Mouse (Mus musculus) embryonic fibroblast, embryonic 13.5 days (primary cell): ENCODE data around the gene March10.

ENCODE experiments used
- CTCF ChIP-seq: IDR thresholded peaks from 2 replicates; pipeline ENCODE4 v1.5.1; 2011; ENCODE audit warnings: mild to moderate bottlenecking, control low read depth, low read length, moderate library complexity, borderline replicate concordance; ENCODE audit not compliant: insufficient read depth
- POLR2A ChIP-seq: IDR thresholded peaks from 2 replicates; pipeline ENCODE4 v1.6.1; 2011; ENCODE audit warnings: low read depth, mild to moderate bottlenecking, control low read depth, low read length, moderate library complexity

GRCm38 (mm10) chr11:105312972-105313632, 143.4 kb downstream of the March10 start:
- TF ChIP-seq CTCF: no peak
- TF ChIP-seq POLR2A: no peak
